ENCODE assay signal across 16 mouse cellular contexts in genomic region chr3:106526411-106526810, GRCm38 (mm10).
"Had no signal": no experiment of that assay in that cellular context is flagged by ENCODE, and none has a peak within 500 bp of the region (broad histone marks: within the 10 kb centered on the region; RNA-seq: fewer than 3 reads in every experiment).

No protein-coding gene starts in this region.

- H3K4me3 ChIP-seq: lung, embryonic 15.5 days; megakaryocyte, embryonic 14.5 days; midbrain, embryonic 13.5 days; midbrain, embryonic 15.5 days; neural tube, embryonic 12.5 days had no signal

- H3K9ac ChIP-seq: lung, embryonic 15.5 days; midbrain, embryonic 13.5 days; midbrain, embryonic 15.5 days; neural tube, embryonic 12.5 days had no signal

- H3K36me3 ChIP-seq: lung, embryonic 15.5 days; midbrain, embryonic 15.5 days; neural tube, embryonic 12.5 days had no signal

- H3K9me3 ChIP-seq: lung, embryonic 15.5 days; megakaryocyte, embryonic 14.5 days; midbrain, embryonic 13.5 days; midbrain, embryonic 15.5 days; neural tube, embryonic 12.5 days had no signal

- H3K27me3 ChIP-seq: lung, embryonic 15.5 days; megakaryocyte, embryonic 14.5 days; midbrain, embryonic 13.5 days; midbrain, embryonic 15.5 days; neural tube, embryonic 12.5 days had no signal

- H3K4me1 ChIP-seq: lung, embryonic 15.5 days; midbrain, embryonic 13.5 days; midbrain, embryonic 15.5 days; neural tube, embryonic 12.5 days had no signal

- H3K27ac ChIP-seq: lung, embryonic 15.5 days; macrophage; midbrain, embryonic 13.5 days; midbrain, embryonic 15.5 days; neural tube, embryonic 12.5 days had no signal

- DNase-seq: lung, adult 2 months; lung, postnatal 14 days; lung, postnatal 36 days; right cerebral cortex, postnatal 14 days; spleen, adult 18-20 months; thymus, adult 18-20 months; thymus, postnatal 25 days; thymus, postnatal 4 days had no signal

- H3K4me2 ChIP-seq: lung, embryonic 15.5 days; midbrain, embryonic 11.5 days; midbrain, embryonic 13.5 days; midbrain, embryonic 15.5 days; neural tube, embryonic 12.5 days had no signal

- ATAC-seq: lung, postnatal 0 days; midbrain, embryonic 13.5 days; midbrain, embryonic 15.5 days had no signal
